Mouse (Mus musculus): ENCODE measurements around the gene Adgrg7. TPM values are rescaled to one million over a fixed set of nuclear protein-coding genes. Genes with fewer than 3 reads are reported as not detected.
A peak's percentile ranks its signal among the peaks of the same experiment; 100 is the strongest.

Gene Adgrg7
- polyA plus RNA-seq, 1 experiment from 2014 or later = not detected

GRCm38 (mm10) chr16:56705731-56706130 is 89.9 kb downstream of the Adgrg7 start:
- Histone ChIP-seq H3K9me3 (ENCODE audit: low read depth, low read length) (no peaks in the 10 kb centered on the region), H3K4me3 (ENCODE audit: low read depth, low read length) (no peak overlapping the region), H3K4me2 (no peak overlapping the region), H3K4me1 (ENCODE audit: insufficient read depth) (no peaks in the 10 kb centered on the region), H3K36me3 (ENCODE audit: insufficient read depth) (peaks cover 63% of the 10 kb centered on the region), H3K9ac (no peak overlapping the region), H3K27me3 (ENCODE audit: insufficient read depth, low read length) (no peaks in the 10 kb centered on the region), H3K27ac (ENCODE audit: low read depth) (no peak overlapping the region)
- DNase-seq = no peak
- ATAC-seq (ENCODE audit: insufficient read depth) = no peak
- TF ChIP-seq CTCF (IDR thresholded peaks at IDR 0.05; ENCODE audit: low read depth) = peak; percentile 21; the same call in 1 of the 2 replicates
- WGBS = 74% methylated on average over 3 of the region's 3 CpGs

- H3K27me3 ChIP-seq (ENCODE audit: insufficient read depth, low read length) = no peaks in the 10 kb centered on the region
- peaks cover 59% of the 10 kb centered on the region for H3K36me3 ChIP-seq (ENCODE audit: insufficient read depth)
- no peaks in the 10 kb centered on the region for H3K4me1 ChIP-seq (ENCODE audit: insufficient read depth)
- no peak overlapping the region for H3K4me3 ChIP-seq (ENCODE audit: low read depth, low read length)
- H3K9ac ChIP-seq = no peak overlapping the region
- WGBS = 91% methylated on average over 3 of the region's 3 CpGs
- H3K4me2 ChIP-seq = no peak overlapping the region
- DNase-seq (no peak), ATAC-seq (ENCODE audit: insufficient read depth) (no peak)
- no peaks in the 10 kb centered on the region for H3K9me3 ChIP-seq (ENCODE audit: low read depth, low read length)
- TF ChIP-seq CTCF (IDR thresholded peaks at IDR 0.05; ENCODE audit: low read depth) = no peak
- H3K27ac ChIP-seq (ENCODE audit: low read depth) = no peak overlapping the region
Measured at GRCm38 (mm10) chr16:56700898-56701297, 94.8 kb downstream of the Adgrg7 start.

GRCm38 (mm10) chr16:56696448-56696847 is 99.2 kb downstream of the Adgrg7 start:
- 59% methylated on average over 2 of the region's 2 CpGs for WGBS
- no peak for ATAC-seq (ENCODE audit: insufficient read depth)

GRCm38 (mm10) chr16:56690715-56691114 is 104.9 kb downstream of the Adgrg7 start:
- no peaks in the 10 kb centered on the region for H3K4me1 ChIP-seq (ENCODE audit: insufficient read depth)
- H3K4me3 ChIP-seq (ENCODE audit: low read depth, low read length) = no peak overlapping the region
- TF ChIP-seq CTCF (IDR thresholded peaks at IDR 0.05; ENCODE audit: low read depth) = no peak
- DNase-seq (no peak), ATAC-seq (ENCODE audit: insufficient read depth) (no peak)
- no peak overlapping the region for H3K4me2 ChIP-seq
- H3K9me3 ChIP-seq (ENCODE audit: low read depth, low read length) = no peaks in the 10 kb centered on the region
- H3K27me3 ChIP-seq (ENCODE audit: insufficient read depth, low read length) = no peaks in the 10 kb centered on the region
- H3K9ac ChIP-seq = no peak overlapping the region
- 86% methylated on average over 7 of the region's 7 CpGs for WGBS
- H3K27ac ChIP-seq (ENCODE audit: low read depth) = no peak overlapping the region
- H3K36me3 ChIP-seq (ENCODE audit: insufficient read depth) = peaks cover 61% of the 10 kb centered on the region

More at GRCm38 (mm10) chr16:56696448-56696847, 99.2 kb downstream of the Adgrg7 start:
- Histone ChIP-seq H3K27ac (ENCODE audit: low read depth) (no peak overlapping the region), H3K9me3 (ENCODE audit: low read depth, low read length) (no peaks in the 10 kb centered on the region), H3K27me3 (ENCODE audit: insufficient read depth, low read length) (no peaks in the 10 kb centered on the region), H3K36me3 (ENCODE audit: insufficient read depth) (peaks cover 68% of the 10 kb centered on the region), H3K9ac (no peak overlapping the region), H3K4me1 (ENCODE audit: insufficient read depth) (no peaks in the 10 kb centered on the region), H3K4me2 (no peak overlapping the region), H3K4me3 (ENCODE audit: low read depth, low read length) (no peak overlapping the region)
- no peak for TF ChIP-seq CTCF (IDR thresholded peaks at IDR 0.05; ENCODE audit: low read depth)
- DNase-seq = no peak

GRCm38 (mm10) chr16:56686747-56687146 is 108.9 kb downstream of the Adgrg7 start:
- Histone ChIP-seq H3K9me3 (ENCODE audit: low read depth, low read length) (no peaks in the 10 kb centered on the region), H3K27me3 (ENCODE audit: insufficient read depth, low read length) (no peaks in the 10 kb centered on the region), H3K36me3 (ENCODE audit: insufficient read depth) (peaks cover 51% of the 10 kb centered on the region), H3K4me2 (no peak overlapping the region), H3K4me1 (ENCODE audit: insufficient read depth) (peaks cover 2% of the 10 kb centered on the region; the same call in 1 of the 2 replicates), H3K9ac (no peak overlapping the region), H3K27ac (ENCODE audit: low read depth) (no peak overlapping the region), H3K4me3 (ENCODE audit: low read depth, low read length) (no peak overlapping the region)
- TF ChIP-seq CTCF (IDR thresholded peaks at IDR 0.05; ENCODE audit: low read depth) = no peak
- ATAC-seq (ENCODE audit: insufficient read depth) (no peak), DNase-seq (no peak)
- 92% methylated on average over 5 of the region's 5 CpGs for WGBS

- Histone ChIP-seq H3K9ac (no peak overlapping the region), H3K4me2 (no peak overlapping the region), H3K4me3 (ENCODE audit: low read depth, low read length) (no peak overlapping the region), H3K36me3 (ENCODE audit: insufficient read depth) (peaks cover 25% of the 10 kb centered on the region; the same call in 1 of the 2 replicates), H3K27ac (ENCODE audit: low read depth) (peak overlapping the region; percentile 52; the same call in 1 of the 2 replicates), H3K9me3 (ENCODE audit: low read depth, low read length) (no peaks in the 10 kb centered on the region), H3K4me1 (ENCODE audit: insufficient read depth) (peaks cover 4% of the 10 kb centered on the region; the same call in 1 of the 2 replicates), H3K27me3 (ENCODE audit: insufficient read depth, low read length) (no peaks in the 10 kb centered on the region)
- 52% methylated on average over 8 of the region's 8 CpGs for WGBS
- no peak for TF ChIP-seq CTCF (IDR thresholded peaks at IDR 0.05; ENCODE audit: low read depth)
- ATAC-seq (ENCODE audit: insufficient read depth) (peak; percentile 68), DNase-seq (peak; percentile 74)
Measured at GRCm38 (mm10) chr16:56681010-56681645, 114.5 kb downstream of the Adgrg7 start.

GRCm38 (mm10) chr16:56677146-56677545 is 118.5 kb downstream of the Adgrg7 start:
- peak; percentile 57 for TF ChIP-seq CTCF (IDR thresholded peaks at IDR 0.05; ENCODE audit: low read depth)
- 58% methylated on average over 4 of the region's 4 CpGs for WGBS
- Histone ChIP-seq H3K9ac (no peak overlapping the region), H3K36me3 (ENCODE audit: insufficient read depth) (0 out of 2 replicates have a peak, but pooled peaks cover 5% of the 10 kb centered on the region), H3K9me3 (ENCODE audit: low read depth, low read length) (no peaks in the 10 kb centered on the region), H3K4me2 (no peak overlapping the region), H3K27ac (ENCODE audit: low read depth) (no peak overlapping the region), H3K4me1 (ENCODE audit: insufficient read depth) (peaks cover 4% of the 10 kb centered on the region; the same call in 1 of the 2 replicates), H3K4me3 (ENCODE audit: low read depth, low read length) (no peak overlapping the region), H3K27me3 (ENCODE audit: insufficient read depth, low read length) (no peaks in the 10 kb centered on the region)
- peak; percentile 22; the same call in 1 of the 2 replicates for ATAC-seq (ENCODE audit: insufficient read depth)
- DNase-seq = peak; percentile 77

Other genes starting within 250 kb of the Adgrg7 start
- gene Tfg, start 78.4 kb downstream of the Adgrg7 start, polyA plus RNA-seq (2014; fragmentation: Nextera tagmentation; extraction: Ambion mirVana) = 147 and 148 TPM in 2 replicates
- 39.9 and 47.0 TPM in 2 replicates for gene Tmem45a, start 90.3 kb upstream of the Adgrg7 start, polyA plus RNA-seq (2014; fragmentation: Nextera tagmentation; extraction: Ambion mirVana)
- not detected in 2 replicates for gene Lnp1, start 132.2 kb upstream of the Adgrg7 start, polyA plus RNA-seq (2014; fragmentation: Nextera tagmentation; extraction: Ambion mirVana)

All from lung, embryonic 14.5 days (tissue).